Mouse (Mus musculus): ENCODE data around the gene Ccdc150.
A peak's percentile ranks its signal among the peaks of the same experiment; 100 is the strongest.

DNA sequence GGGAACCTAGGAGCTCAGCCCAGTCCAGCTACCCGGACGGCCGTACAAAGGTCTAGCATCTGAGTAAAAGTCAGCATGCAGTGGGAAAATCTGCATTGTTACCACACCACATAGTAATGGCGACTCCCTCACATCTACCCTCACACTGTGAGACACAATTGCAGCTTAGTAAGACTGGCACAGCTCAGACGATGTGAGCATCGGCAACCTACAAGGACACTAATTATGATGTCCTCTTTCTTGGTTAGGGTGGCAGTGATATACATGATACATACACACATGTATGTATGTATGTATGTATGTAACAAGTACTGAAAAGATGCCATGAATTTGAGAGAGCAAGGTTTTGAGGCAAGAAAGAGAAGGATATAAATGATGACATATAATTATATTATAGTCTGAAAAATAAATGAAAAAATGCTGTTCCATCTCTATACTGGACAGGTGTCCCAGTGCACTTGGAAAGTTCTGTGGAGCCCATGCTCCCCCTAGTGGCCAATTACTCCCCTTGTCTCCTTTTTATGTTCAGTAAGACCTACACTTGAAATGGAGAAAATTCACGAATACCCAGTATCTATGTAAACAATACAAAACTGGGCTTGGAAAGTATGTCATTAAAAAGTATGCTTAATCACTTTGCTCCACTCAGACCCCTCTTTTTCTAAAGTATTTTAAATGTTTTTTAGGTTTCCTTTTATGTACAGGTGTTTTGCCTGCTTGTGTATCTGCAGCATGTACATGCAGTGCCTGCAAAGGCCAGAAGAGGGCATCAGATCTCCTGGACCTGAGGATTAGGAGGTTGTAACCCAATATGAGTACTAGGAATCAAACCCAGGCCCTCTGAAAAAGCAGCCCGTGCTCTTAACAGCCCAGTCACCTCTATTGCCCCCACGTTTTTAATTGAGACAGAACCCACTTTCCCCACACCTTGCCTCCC, 130.8 kb downstream of the Ccdc150 start:
- TF ChIP-seq POLR2A (IDR thresholded peaks at IDR 0.05; ENCODE audit: insufficient read depth, low read length) (no peak), CTCF (IDR thresholded peaks at IDR 0.05; ENCODE audit: low read depth, low read length) (peak; percentile 37), EP300 (IDR thresholded peaks at IDR 0.05; ENCODE audit: insufficient read depth, low read depth, low read length) (no peak)

Measured in ES-Bruce4 (cell line).